Mouse (Mus musculus) hindbrain, embryonic 14.5 days (tissue): ENCODE measurements around the gene Tgfbr3. TPM values are rescaled to one million over a fixed set of nuclear protein-coding genes. Genes with fewer than 3 reads are reported as not detected.
A peak's percentile ranks its signal among the peaks of the same experiment; 100 is the strongest.

Source experiments
- ATAC-seq: fragments of 200-750 bp; cut with Nextera tagmentation; 2 replicates; pipeline ENCODE4 v1.8.0; 2017; ENCODE audit warnings: moderate number of reproducible peaks, mild to moderate bottlenecking, moderate TSS enrichment, moderate library complexity; ENCODE audit not compliant: low FRiP score
- DNase-seq: peaks from one replicate; pipeline ENCODE4 v3.0.0-alpha.2; 2015; ENCODE audit warnings: low spot score
- H3K27ac ChIP-seq: fragments of 300-500 bp; sonication (generic); 2 replicates; pipeline ENCODE4 v1.5.1; 2014; ENCODE audit warnings: mild to moderate bottlenecking, moderate library complexity
- H3K27me3 ChIP-seq: fragments of 300-500 bp; sonication (generic); 2 replicates; pipeline ENCODE4 v1.6.1; 2014; ENCODE audit warnings: mild to moderate bottlenecking, low read length, mixed read lengths; ENCODE audit not compliant: control insufficient read depth, insufficient read depth
- H3K36me3 ChIP-seq: fragments of 300-500 bp; sonication (generic); replicated peaks from 2 replicates; pipeline ENCODE4 v1.6.1; 2014; ENCODE audit not compliant: control insufficient read depth, insufficient read depth
- H3K4me1 ChIP-seq: fragments of 300-500 bp; sonication (generic); replicated peaks from 2 replicates; pipeline ENCODE4 v1.6.1; 2014; ENCODE audit warnings: antibody characterized with exemption, low read length, mixed read lengths; ENCODE audit not compliant: control insufficient read depth, insufficient read depth
- H3K4me2 ChIP-seq: fragments of 300-500 bp; sonication (generic); replicated peaks from 2 replicates; pipeline ENCODE4 v1.6.1; 2014; ENCODE audit warnings: mild to moderate bottlenecking, moderate library complexity
- H3K4me3 ChIP-seq: fragments of 300-500 bp; sonication (generic); replicated peaks from 2 replicates; pipeline ENCODE4 v1.5.1; 2014; ENCODE audit warnings: mild to moderate bottlenecking, low read length
- H3K9ac ChIP-seq: fragments of 300-500 bp; sonication (generic); 2 replicates; pipeline ENCODE4 v1.6.1; 2014
- H3K9me3 ChIP-seq: fragments of 300-500 bp; sonication (generic); 2 replicates; pipeline ENCODE4 v1.6.1; 2016; ENCODE audit warnings: low read length; ENCODE audit not compliant: control insufficient read depth
- WGBS: fragments of 180-500 bp; shearing (Covaris S2); extraction: QIAGEN DNeasy Blood & Tissue Kit; methylation state at CpG from one replicate; pipeline ENCODE4 v1.1.7; 2014; 5-methylcytosine and 5-hydroxymethylcytosine counted together
- polyA plus RNA-seq: library from polyadenylated mRNA; unstranded; fragments of >200 nt; fragmentation: Nextera tagmentation; extraction: Ambion mirVana; gene quantifications from 2 replicates; pipeline ENCODE4 v1.2.1, GENCODE M21; 2014

Gene Tgfbr3
- polyA plus RNA-seq, 1 experiment from 2014 or later = 7.1 TPM

- Histone ChIP-seq H3K4me1 (peaks cover 8% of the 10 kb centered on the region), H3K4me2 (no peak overlapping the region), H3K27ac (no peak overlapping the region), H3K36me3 (no peaks in the 10 kb centered on the region), H3K9me3 (no peaks in the 10 kb centered on the region), H3K4me3 (no peak overlapping the region), H3K9ac (no peak overlapping the region), H3K27me3 (0 out of 2 replicates have a peak, but pooled peaks cover 2% of the 10 kb centered on the region)
- WGBS = 93% methylated on average over 16 of the region's 16 CpGs
- DNase-seq = no peak
- ATAC-seq = no peak
Observed at GRCm38 (mm10) chr5:107264426-107265360, 24.7 kb downstream of the Tgfbr3 start.

GRCm38 (mm10) chr5:107263836-107264235 lies 25.6 kb downstream of the Tgfbr3 start:
- ATAC-seq = no peak
- peaks cover 7% of the 10 kb centered on the region for H3K4me1 ChIP-seq
- no peak overlapping the region for H3K4me3 ChIP-seq
- H3K27me3 ChIP-seq = 0 out of 2 replicates have a peak, but pooled peaks cover 2% of the 10 kb centered on the region
- H3K9me3 ChIP-seq = no peaks in the 10 kb centered on the region
- H3K9ac ChIP-seq = no peak overlapping the region
- no peak overlapping the region for H3K4me2 ChIP-seq
- WGBS = 96% methylated on average over 3 of the region's 3 CpGs
- no peak for DNase-seq
- H3K27ac ChIP-seq = no peak overlapping the region
- no peaks in the 10 kb centered on the region for H3K36me3 ChIP-seq

GRCm38 (mm10) chr5:107261930-107262329 lies 27.5 kb downstream of the Tgfbr3 start:
- Histone ChIP-seq H3K4me1 (no peaks in the 10 kb centered on the region), H3K4me3 (no peak overlapping the region), H3K4me2 (no peak overlapping the region), H3K27ac (no peak overlapping the region), H3K9me3 (no peaks in the 10 kb centered on the region), H3K9ac (no peak overlapping the region), H3K36me3 (no peaks in the 10 kb centered on the region), H3K27me3 (0 out of 2 replicates have a peak, but pooled peaks cover 2% of the 10 kb centered on the region)
- DNase-seq = no peak
- 81% methylated on average over 6 of the region's 6 CpGs for WGBS
- no peak for ATAC-seq

- Histone ChIP-seq H3K27ac (no peak overlapping the region), H3K4me2 (no peak overlapping the region), H3K4me1 (no peaks in the 10 kb centered on the region), H3K36me3 (no peaks in the 10 kb centered on the region), H3K9ac (no peak overlapping the region), H3K9me3 (no peaks in the 10 kb centered on the region), H3K4me3 (no peak overlapping the region), H3K27me3 (0 out of 2 replicates have a peak, but pooled peaks cover 2% of the 10 kb centered on the region)
- DNase-seq = no peak
- ATAC-seq = no peak
- WGBS = 71% methylated on average over 10 of the region's 10 CpGs
Observed at GRCm38 (mm10) chr5:107260708-107261495, 28.5 kb downstream of the Tgfbr3 start.

- Histone ChIP-seq H3K4me3 (no peak overlapping the region), H3K9me3 (0 out of 2 replicates have a peak, but pooled peaks cover 7% of the 10 kb centered on the region), H3K4me1 (no peaks in the 10 kb centered on the region), H3K9ac (no peak overlapping the region), H3K36me3 (no peaks in the 10 kb centered on the region), H3K27me3 (0 out of 2 replicates have a peak, but pooled peaks cover 2% of the 10 kb centered on the region), H3K27ac (no peak overlapping the region), H3K4me2 (no peak overlapping the region)
- no peak for ATAC-seq
- DNase-seq = no peak
- 94% methylated on average over 4 of the region's 4 CpGs for WGBS
Observed at GRCm38 (mm10) chr5:107259487-107260040, 29.9 kb downstream of the Tgfbr3 start.

GRCm38 (mm10) chr5:107253395-107253794 lies 36.0 kb downstream of the Tgfbr3 start:
- H3K27ac ChIP-seq = no peak overlapping the region
- DNase-seq = no peak
- no peak overlapping the region for H3K4me2 ChIP-seq
- ATAC-seq = no peak
- peaks cover 26% of the 10 kb centered on the region for H3K27me3 ChIP-seq
- H3K36me3 ChIP-seq = no peaks in the 10 kb centered on the region
- H3K9me3 ChIP-seq = 0 out of 2 replicates have a peak, but pooled peaks cover 15% of the 10 kb centered on the region
- WGBS = 96% methylated on average over 3 of the region's 3 CpGs
- H3K4me3 ChIP-seq = no peak overlapping the region
- H3K4me1 ChIP-seq = peaks cover 7% of the 10 kb centered on the region
- no peak overlapping the region for H3K9ac ChIP-seq

- DNase-seq (no peak), ATAC-seq (no peak)
- WGBS = 75% methylated on average over 1 of the region's 1 CpGs
- H3K4me2 ChIP-seq = no peak overlapping the region
- H3K4me1 ChIP-seq = peaks cover 7% of the 10 kb centered on the region
- no peak overlapping the region for H3K4me3 ChIP-seq
- 0 out of 2 replicates have a peak, but pooled peaks cover 15% of the 10 kb centered on the region for H3K9me3 ChIP-seq
- H3K9ac ChIP-seq = no peak overlapping the region
- H3K27ac ChIP-seq = no peak overlapping the region
- H3K27me3 ChIP-seq = peaks cover 26% of the 10 kb centered on the region
- H3K36me3 ChIP-seq = no peaks in the 10 kb centered on the region
Observed at GRCm38 (mm10) chr5:107252435-107252834, 37.0 kb downstream of the Tgfbr3 start.

GRCm38 (mm10) chr5:107251751-107252305 lies 37.6 kb downstream of the Tgfbr3 start:
- H3K4me3 ChIP-seq = no peak overlapping the region
- no peak overlapping the region for H3K4me2 ChIP-seq
- H3K27me3 ChIP-seq = peaks cover 26% of the 10 kb centered on the region
- 18% methylated on average over 3 of the region's 3 CpGs for WGBS
- H3K9me3 ChIP-seq = 0 out of 2 replicates have a peak, but pooled peaks cover 15% of the 10 kb centered on the region
- 0 out of 2 replicates have a peak overlapping the region, but pooled peaks have one; percentile 5 for H3K27ac ChIP-seq
- ATAC-seq (peak; percentile 89; the same call in 1 of the 2 replicates), DNase-seq (peak; percentile 77)
- no peak overlapping the region for H3K9ac ChIP-seq
- peaks cover 7% of the 10 kb centered on the region for H3K4me1 ChIP-seq
- no peaks in the 10 kb centered on the region for H3K36me3 ChIP-seq
